Mouse (Mus musculus) ES-Bruce4 (cell line): ENCODE measurements around the gene Mtus2. TPM values are rescaled to one million over a fixed set of nuclear protein-coding genes. Genes with fewer than 3 reads are reported as not detected.

ENCODE experiments used
- H3K27ac ChIP-seq: 2 replicates; pipeline ENCODE4 v1.5.1; 2012; ENCODE audit warnings: low read length, inconsistent platforms; ENCODE audit not compliant: insufficient read depth
- H3K27me3 ChIP-seq: 2 replicates; pipeline ENCODE4 v1.6.1; 2012; ENCODE audit warnings: mild to moderate bottlenecking, low read length, inconsistent platforms; ENCODE audit not compliant: control insufficient read depth, poor library complexity, insufficient read depth, severe bottlenecking
- H3K36me3 ChIP-seq: 2 replicates; pipeline ENCODE4 v1.6.1; 2012; ENCODE audit warnings: inconsistent platforms, mild to moderate bottlenecking, low read length, moderate library complexity; ENCODE audit not compliant: control insufficient read depth, poor library complexity, insufficient read depth, severe bottlenecking
- H3K4me1 ChIP-seq: one replicate; pipeline ENCODE4 v1.8.1; 2011; ENCODE audit warnings: low read length; ENCODE audit not compliant: control insufficient read depth, insufficient read depth
- H3K4me3 ChIP-seq: 2 replicates; pipeline ENCODE4 v1.5.1; 2011; ENCODE audit warnings: low read depth, mild to moderate bottlenecking, low read length
- H3K9ac ChIP-seq: 2 replicates; pipeline ENCODE4 v1.6.1; 2012; ENCODE audit warnings: low read depth, mild to moderate bottlenecking, inconsistent platforms; ENCODE audit not compliant: poor library complexity, severe bottlenecking
- H3K9me3 ChIP-seq: replicated peaks from 2 replicates; pipeline ENCODE4 v1.6.1; 2012; ENCODE audit warnings: mild to moderate bottlenecking, low read length, inconsistent platforms; ENCODE audit not compliant: control insufficient read depth, poor library complexity, insufficient read depth, severe bottlenecking
- CTCF ChIP-seq: IDR thresholded peaks from one replicate; pipeline ENCODE4 v1.8.1; 2011; ENCODE audit warnings: low read depth, low read length
- EP300 ChIP-seq: IDR thresholded peaks from 2 replicates; pipeline ENCODE4 v1.6.1; 2011; ENCODE audit warnings: low read depth, low read length; ENCODE audit not compliant: insufficient read depth
- POLR2A ChIP-seq: IDR thresholded peaks from one replicate; pipeline ENCODE4 v1.8.1; 2011; ENCODE audit warnings: low read length; ENCODE audit not compliant: insufficient read depth
- polyA plus RNA-seq: library from polyadenylated mRNA; stranded (reverse); fragments of >200 nt; gene quantifications from 2 replicates; pipeline ENCODE4 v1.2.4, GENCODE M21; 2011; ENCODE audit warnings: low read depth; ENCODE audit not compliant: missing spikeins, insufficient read depth, insufficient read length

The Mtus2 gene
- polyA plus RNA-seq, 1 experiment, result 2.4 TPM

DNA sequence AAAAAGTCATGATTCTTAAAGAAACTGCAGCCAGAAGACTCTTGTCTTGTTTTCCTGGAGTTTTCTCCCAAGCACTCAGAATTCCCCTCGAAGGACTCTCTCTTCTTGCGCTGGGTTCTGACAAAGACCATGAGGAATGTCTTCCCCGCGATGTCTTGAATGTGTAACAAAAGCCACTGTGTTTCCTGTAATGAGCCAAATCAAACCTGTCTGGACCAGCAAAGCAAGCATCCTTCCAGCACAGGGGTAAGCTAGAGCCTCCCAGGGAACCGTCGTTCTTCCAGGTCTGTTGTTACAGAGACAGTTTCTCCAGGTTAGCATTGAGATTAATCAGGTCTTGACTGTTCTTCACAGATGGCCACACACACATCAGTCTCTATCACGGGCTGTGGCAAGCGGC lies 321.1 kb downstream of the Mtus2 start:
- no peak overlapping the region for H3K27ac ChIP-seq
- no peaks in the 10 kb centered on the region for H3K4me1 ChIP-seq
- TF ChIP-seq EP300, result no peak
- no peak for TF ChIP-seq POLR2A
- TF ChIP-seq CTCF, result no peak
- H3K4me3 ChIP-seq, result no peak overlapping the region
- no peaks in the 10 kb centered on the region for H3K36me3 ChIP-seq
- no peaks in the 10 kb centered on the region for H3K27me3 ChIP-seq
- no peak overlapping the region for H3K9ac ChIP-seq
- H3K9me3 ChIP-seq, result no peaks in the 10 kb centered on the region

DNA sequence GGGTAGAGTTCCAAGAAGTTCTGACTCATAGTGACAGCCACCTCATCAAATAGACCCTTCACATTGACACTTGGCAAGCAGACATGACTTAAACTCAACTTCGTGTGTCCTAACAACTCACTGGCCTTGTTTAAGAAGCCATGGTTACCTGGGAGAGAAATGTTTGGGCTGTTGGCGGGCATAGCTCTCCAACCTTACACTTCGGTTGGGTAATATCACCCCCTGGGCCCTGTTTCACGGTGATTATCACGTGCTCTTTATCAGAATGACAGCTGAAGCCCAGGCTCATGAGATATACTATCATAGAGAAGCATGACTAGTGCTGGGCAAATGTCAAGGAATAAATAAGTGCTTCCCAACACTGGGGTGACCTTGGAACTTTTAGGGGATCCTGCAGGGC lies 323.2 kb downstream of the Mtus2 start:
- H3K27ac ChIP-seq, result no peak overlapping the region
- TF ChIP-seq CTCF (no peak), POLR2A (no peak), EP300 (no peak)

DNA sequence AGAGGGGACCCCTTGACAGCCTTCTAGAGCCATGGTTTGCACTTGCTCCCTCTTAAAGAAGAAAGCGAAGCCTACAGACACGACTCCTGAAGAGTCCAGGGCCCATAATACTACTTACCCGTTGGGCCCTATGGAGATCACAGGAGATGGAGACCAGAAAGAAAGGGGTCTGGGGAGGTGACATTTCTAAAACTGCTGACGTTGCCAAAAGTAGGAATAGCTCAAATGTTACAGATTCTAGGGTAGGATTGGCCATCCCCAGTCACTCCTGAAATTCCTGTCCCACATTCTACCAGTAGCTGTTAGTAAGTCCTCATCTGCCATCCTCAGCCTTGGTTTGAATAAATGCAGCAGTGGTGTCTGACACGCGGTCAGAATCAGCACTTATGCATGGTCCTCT lies 325.0 kb downstream of the Mtus2 start:
- Histone ChIP-seq H3K9me3 (no peaks in the 10 kb centered on the region), H3K4me3 (no peak overlapping the region), H3K27me3 (no peaks in the 10 kb centered on the region), H3K36me3 (no peaks in the 10 kb centered on the region), H3K4me1 (no peaks in the 10 kb centered on the region), H3K9ac (no peak overlapping the region), H3K27ac (no peak overlapping the region)
- TF ChIP-seq EP300 (no peak), POLR2A (no peak), CTCF (no peak)

More for the DNA sequence above, 323.2 kb downstream of the Mtus2 start:
- H3K27me3 ChIP-seq, result no peaks in the 10 kb centered on the region
- no peaks in the 10 kb centered on the region for H3K9me3 ChIP-seq
- H3K4me3 ChIP-seq, result no peak overlapping the region
- H3K4me1 ChIP-seq, result no peaks in the 10 kb centered on the region
- H3K36me3 ChIP-seq, result no peaks in the 10 kb centered on the region
- H3K9ac ChIP-seq, result no peak overlapping the region

DNA sequence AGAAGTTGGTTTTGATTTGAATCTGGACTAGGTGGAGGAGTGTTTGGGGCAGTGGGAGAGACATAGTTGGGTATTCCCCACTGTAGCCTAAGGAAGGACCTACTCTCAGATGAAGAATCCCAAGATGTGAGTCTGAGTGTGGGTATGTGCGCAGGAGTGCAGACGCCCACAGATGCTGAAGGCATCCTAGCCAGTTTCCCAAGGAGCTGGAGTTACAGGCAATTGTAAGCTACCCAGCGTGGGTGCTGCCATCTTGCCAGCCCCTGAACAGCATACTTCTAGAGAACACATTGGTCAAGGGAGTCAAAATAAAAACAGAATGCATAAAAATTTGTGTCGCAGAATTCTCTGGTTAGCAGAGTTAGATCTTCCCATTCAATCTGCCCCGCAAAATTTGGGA lies 325.5 kb downstream of the Mtus2 start:
- Histone ChIP-seq H3K36me3 (no peaks in the 10 kb centered on the region), H3K9me3 (no peaks in the 10 kb centered on the region), H3K4me3 (no peak overlapping the region), H3K4me1 (no peaks in the 10 kb centered on the region), H3K27ac (no peak overlapping the region), H3K9ac (no peak overlapping the region), H3K27me3 (no peaks in the 10 kb centered on the region)
- TF ChIP-seq POLR2A (no peak), EP300 (no peak), CTCF (no peak)

DNA sequence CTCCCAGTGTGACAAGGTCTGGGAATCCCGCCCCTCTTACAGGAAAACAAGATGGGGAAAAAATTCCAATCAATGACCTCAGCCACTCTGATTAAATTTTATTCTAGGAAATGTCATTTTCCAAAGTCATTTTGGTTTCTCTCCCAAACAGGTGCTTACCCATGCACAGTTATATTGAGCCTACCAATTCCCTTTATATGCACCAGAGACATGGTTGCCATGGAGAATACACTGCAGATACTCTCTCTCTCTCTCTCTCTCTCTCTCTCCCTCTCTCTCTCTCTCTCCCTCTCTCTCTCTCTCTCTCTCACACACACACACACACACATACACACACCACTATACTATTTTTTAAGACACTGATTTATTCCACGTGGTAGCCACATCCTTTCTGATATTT lies 326.1 kb downstream of the Mtus2 start:
- no peaks in the 10 kb centered on the region for H3K36me3 ChIP-seq
- no peak overlapping the region for H3K9ac ChIP-seq
- H3K4me3 ChIP-seq, result no peak overlapping the region
- no peaks in the 10 kb centered on the region for H3K9me3 ChIP-seq
- H3K4me1 ChIP-seq, result no peaks in the 10 kb centered on the region
- TF ChIP-seq EP300, result no peak
- H3K27me3 ChIP-seq, result no peaks in the 10 kb centered on the region
- H3K27ac ChIP-seq, result no peak overlapping the region

DNA sequence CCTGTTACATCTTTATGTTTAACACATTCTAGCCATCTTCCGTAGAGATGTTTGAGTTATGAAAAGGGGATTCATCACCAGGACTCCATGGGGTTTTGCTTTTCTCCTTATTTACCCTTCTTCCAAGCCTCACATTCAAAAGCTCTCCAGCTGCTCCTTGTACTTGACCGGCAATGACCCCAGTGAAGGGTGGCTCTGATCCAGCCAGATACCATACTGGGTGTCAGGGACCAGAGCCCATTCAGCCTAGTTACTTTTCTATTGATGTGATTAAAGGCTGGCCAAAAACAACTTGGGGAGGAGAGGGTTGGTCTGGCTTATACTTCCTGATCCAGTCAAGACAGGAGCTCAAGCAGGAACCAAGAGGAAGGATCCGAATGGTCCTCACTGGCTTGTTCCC lies 326.5 kb downstream of the Mtus2 start:
- Histone ChIP-seq H3K36me3 (no peaks in the 10 kb centered on the region), H3K4me3 (no peak overlapping the region), H3K9me3 (no peaks in the 10 kb centered on the region), H3K4me1 (no peaks in the 10 kb centered on the region), H3K9ac (no peak overlapping the region), H3K27me3 (no peaks in the 10 kb centered on the region), H3K27ac (no peak overlapping the region)
- TF ChIP-seq CTCF (no peak), POLR2A (no peak), EP300 (no peak)

DNA sequence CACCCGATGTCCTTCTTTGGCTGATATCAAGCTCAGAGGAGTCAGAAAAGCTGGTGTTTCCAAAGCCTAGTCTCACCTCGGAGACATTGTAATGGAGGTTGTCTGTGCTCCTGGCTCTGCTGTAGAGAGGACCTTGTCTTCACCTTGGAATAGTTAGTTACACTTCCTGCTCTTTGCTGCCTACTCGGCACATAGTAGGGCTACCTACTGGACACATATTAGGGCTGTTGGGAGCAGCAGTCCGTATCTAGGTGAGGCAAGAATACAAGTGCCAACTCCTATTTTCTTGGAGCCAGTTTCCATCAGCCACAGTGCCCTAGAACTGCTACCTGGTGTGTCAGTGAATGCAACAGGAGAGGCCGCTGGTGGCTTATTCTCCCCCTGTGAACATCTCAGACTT lies 330.4 kb downstream of the Mtus2 start:
- Histone ChIP-seq H3K9me3 (no peaks in the 10 kb centered on the region), H3K4me3 (no peak overlapping the region), H3K27me3 (no peaks in the 10 kb centered on the region), H3K36me3 (no peaks in the 10 kb centered on the region), H3K27ac (no peak overlapping the region), H3K9ac (no peak overlapping the region), H3K4me1 (no peaks in the 10 kb centered on the region)
- TF ChIP-seq CTCF (no peak), EP300 (no peak), POLR2A (no peak)
